Mouse (Mus musculus) left cerebral cortex, adult 2 months (tissue): ENCODE measurements around the gene Pitpna. TPM values are rescaled to one million over a fixed set of nuclear protein-coding genes. Genes with fewer than 3 reads are reported as not detected.

Experiments used
- DNase-seq, 2 experiments: peaks; one replicate each; pipeline ENCODE4 v3.0.0; 2021 to 2022; ENCODE audit warnings: low spot score in 2 of 2, mixed read lengths in 1 of 2; ENCODE audit errors: extremely low spot score in 1 of 2
- H3K27ac ChIP-seq: fragments of 200-600 bp; 2 replicates; pipeline ENCODE4 v1.8.1; 2022
- H3K4me3 ChIP-seq: fragments of 200-600 bp; 2 replicates; pipeline ENCODE4 v1.8.1; 2022
- CTCF ChIP-seq: fragments of 200-600 bp; IDR thresholded peaks from 2 replicates; pipeline ENCODE4 v1.8.1; 2022; ENCODE audit warnings: antibody characterized with exemption, mild to moderate bottlenecking, moderate library complexity
- intact Hi-C: fragments of 180-260 bp; cut with DNase I; formaldehyde crosslinking; loops from one replicate; pipeline ENCODE4 v1.15.1; 2025
- total RNA-seq, 2 experiments: library from RNA; stranded (reverse); gene quantifications; 2 replicates each; pipeline ENCODE4 v1.2.3; 2021

Gene Pitpna
- total RNA-seq, 2 experiments from 2014 or later, result 329 to 332 TPM

DNA sequence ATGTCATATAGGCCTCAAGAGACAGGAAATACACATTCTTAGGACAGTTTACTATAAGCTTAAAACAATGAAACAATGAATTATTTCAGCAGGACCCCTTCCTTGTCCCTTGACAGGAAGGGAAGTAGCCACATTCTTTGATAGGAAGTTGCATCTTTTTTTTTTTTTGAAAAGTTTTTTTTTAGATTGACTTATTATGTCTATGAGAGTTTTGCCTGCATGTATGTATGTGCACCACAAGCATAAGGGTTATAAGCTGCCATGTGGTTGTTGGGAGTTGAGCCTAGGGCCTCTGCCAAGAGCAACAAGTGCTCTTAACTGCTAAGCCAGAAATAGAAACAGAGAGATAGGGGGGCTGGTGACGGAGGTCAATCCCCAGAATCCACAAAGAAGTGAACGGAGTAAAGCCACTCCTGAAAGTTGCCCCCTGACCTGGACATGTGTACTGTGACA is 36.2 kb downstream of the Pitpna start:
- TF ChIP-seq CTCF, result no peak
- H3K27ac ChIP-seq, result peak overlapping the region; percentile 65
- intact Hi-C loops, result no loop called here
- DNase-seq, result no peak
- H3K4me3 ChIP-seq, result no peak overlapping the region

DNA sequence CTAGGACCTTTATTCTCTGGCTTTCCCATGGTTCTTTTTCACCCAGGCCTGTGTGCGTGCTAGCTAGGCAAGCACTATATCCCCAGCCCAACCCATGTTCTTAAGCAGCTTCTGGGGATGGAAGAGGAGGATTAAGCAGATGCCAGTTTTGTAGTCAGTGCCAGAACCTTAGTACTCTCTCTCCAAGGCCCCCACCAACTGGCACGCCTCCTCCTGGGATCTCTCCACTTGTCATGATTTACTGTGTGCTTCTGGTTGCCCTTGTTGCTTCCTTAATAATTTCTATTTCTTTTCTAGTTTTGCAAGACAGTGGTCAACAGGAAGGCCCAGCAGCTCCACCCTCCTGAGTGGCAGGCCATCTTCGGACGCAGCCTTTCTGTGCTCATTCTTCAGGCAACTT is 37.9 kb downstream of the Pitpna start:
- intact Hi-C loops, result no loop called here
- TF ChIP-seq CTCF, result no peak

DNA sequence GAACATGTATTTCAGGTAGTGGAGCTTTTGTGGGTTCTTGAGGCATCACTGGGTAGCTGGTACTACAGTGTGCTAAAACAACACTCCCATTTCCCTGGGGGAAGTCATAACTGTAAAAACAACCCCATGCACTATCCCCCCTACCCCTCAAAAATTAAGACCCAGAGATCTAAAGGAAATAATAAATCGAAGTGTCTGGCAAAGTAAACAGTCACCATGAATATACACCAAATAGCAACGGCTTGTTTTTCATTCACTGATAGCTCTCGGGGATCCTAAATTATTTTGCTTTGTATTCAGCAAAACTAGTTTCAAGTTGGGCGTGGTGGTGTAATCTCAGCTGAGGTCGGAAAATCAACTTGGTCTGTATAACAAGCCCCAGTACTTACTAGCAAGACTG is 42.2 kb downstream of the Pitpna start:
- TF ChIP-seq CTCF, result no peak
- intact Hi-C loops, result loop anchor here (2.0 kb wide), 1 partner anchor 49 kb away; the partner anchor contains the start of gene Crk
- Histone ChIP-seq H3K27ac (peak overlapping the region; percentile 93), H3K4me3 (peak overlapping the region; percentile 91)
- no peak for DNase-seq

More for the DNA sequence above, 37.9 kb downstream of the Pitpna start:
- no peak for DNase-seq
- peak overlapping the region; percentile 65 for H3K27ac ChIP-seq
- H3K4me3 ChIP-seq, result no peak overlapping the region

DNA sequence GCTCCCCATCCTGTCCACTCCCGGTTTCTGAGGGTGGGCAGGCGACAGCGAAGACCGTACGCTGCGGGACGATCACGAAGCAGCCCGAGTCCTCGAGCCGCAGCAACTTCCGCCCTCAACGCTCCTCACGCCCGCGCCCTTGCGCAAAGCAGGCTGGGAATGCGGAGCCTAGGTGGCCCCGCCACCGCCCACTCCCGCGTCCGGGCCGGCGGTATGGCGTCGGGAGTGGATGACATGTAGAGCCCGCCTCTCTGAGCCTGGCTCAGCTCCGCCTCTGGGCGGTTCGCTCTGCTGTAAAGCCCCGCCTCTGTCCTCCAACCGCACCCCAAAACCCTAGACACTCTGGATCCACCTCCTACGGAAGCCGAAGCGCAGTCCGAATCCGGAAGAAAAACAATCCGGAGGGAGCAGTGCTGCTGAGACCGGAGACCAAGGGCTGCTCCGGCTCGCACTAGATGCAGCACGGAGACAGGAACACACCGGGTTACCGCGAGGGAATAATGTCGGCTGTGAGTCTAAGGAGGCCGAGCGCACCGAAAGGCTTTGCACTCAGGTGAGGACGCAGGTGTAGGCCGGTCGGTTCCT is 42.8 kb downstream of the Pitpna start, which contains the start of gene Inpp5k:
Gene Inpp5k, plus strand, starts transcription at position 344 of the 585 bp plus-strand sequence.
- peak within 1 kb of the TSS; percentile 91 for H3K4me3 ChIP-seq
- no peak for TF ChIP-seq CTCF
- peak within 1 kb of the TSS; percentile 93 for H3K27ac ChIP-seq
- DNase-seq, result peak; percentile 97
- intact Hi-C loops, result loop anchor here (2.0 kb wide), 1 partner anchor 48 kb away; the partner anchor contains the start of gene Crk

DNA sequence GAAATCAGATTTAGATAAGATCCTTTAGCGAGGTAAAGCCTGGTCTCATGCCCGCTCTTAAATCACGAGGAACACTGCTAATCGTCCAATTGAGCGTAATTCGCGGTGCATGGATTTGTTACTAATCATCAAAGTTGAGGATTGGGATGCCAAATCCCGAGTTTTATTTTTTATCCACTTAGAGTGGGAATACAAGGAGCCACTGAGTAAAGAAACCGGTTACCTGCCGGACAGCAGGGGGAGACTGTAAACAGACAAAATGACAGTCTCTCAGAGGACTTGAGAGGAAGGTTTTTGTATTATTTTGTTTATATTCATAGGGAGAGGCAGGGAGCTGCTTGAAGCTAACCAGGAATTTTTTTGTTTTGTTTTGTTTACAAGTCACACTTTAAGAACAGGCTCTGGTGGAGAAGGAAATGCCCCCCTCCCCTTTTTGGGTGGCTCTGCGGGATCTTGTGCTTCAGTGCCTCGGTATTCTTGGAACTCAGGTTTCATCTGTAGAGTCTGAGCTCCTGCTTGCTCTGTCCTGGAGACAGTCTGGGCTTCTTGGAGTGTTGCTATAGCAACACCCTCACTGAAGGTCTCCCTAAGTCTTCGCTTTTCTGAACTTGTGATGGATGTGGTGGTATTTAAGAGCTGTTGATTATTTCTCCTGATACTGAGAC is 43.8 kb downstream of the Pitpna start:
- no peak for DNase-seq
- Histone ChIP-seq H3K4me3 (peak overlapping the region; percentile 91), H3K27ac (peak overlapping the region; percentile 62; the same call in 1 of the 2 replicates)
- peak; percentile 62 for TF ChIP-seq CTCF
- intact Hi-C loops, result loop anchor here (2.0 kb wide), 1 partner anchor 47 kb away; the partner anchor contains the start of gene Crk

DNA sequence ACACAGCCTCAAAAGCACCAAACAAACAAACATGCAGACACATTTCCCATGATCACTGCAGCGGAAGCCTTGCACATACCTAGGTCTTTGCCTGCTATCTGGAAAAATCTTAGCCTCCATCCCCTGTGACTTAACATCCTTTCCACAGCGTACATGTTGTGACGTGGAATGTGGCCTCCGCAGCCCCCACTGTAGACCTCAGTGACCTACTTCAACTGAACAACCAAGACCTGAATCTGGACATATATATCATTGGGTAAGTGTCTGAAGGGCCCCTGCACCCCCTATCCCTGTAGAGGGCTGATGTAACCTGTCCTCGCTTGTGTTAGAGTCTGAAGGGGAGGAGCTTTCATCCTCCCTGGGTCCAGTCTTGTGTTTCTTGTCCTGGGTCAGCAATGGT is 45.0 kb downstream of the Pitpna start:
- no peak for DNase-seq
- no peak overlapping the region for H3K27ac ChIP-seq
- intact Hi-C loops, result no loop called here
- no peak for TF ChIP-seq CTCF
- H3K4me3 ChIP-seq, result no peak overlapping the region

DNA sequence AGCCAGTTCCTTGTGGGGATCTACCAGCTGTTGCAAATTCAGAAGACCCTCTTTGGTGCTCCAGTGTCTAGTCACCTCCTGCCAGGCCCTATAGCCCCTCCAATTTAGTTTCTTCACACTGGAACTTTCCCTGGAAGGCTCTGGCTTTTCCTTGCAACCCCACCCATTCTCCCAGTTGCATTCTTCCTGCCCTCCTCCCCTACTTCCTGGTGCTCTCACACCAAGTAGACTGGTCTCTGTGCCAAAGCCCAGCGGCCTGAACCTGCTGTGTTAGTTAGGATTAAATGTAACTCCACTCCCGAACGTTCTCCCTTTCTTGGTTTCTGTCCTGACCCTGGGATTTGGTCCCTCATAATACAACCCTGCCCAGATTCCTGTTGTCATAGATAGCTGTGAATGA is 46.9 kb downstream of the Pitpna start:
- intact Hi-C loops, result no loop called here
- no peak for TF ChIP-seq CTCF
- no peak overlapping the region for H3K27ac ChIP-seq
- H3K4me3 ChIP-seq, result no peak overlapping the region
- DNase-seq, result no peak

DNA sequence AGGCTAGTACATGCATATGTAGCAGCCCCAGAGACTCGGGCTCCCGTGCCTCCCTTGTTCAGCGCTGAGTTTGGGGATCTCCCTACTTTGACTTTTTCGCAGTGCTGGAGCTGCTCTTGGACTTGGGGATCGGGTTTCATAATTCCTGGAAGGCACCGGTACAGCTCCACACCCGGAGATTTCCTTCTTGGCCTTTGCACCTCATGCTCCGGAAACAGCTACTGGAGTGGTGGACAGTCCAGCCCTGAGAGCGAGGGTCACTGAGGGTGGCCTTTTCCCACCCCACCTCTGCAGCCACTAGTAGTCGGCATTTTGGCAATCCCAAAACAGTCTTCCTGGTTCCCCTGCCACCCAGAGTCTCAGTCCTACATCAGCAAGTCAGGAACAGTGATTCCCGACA is 47.4 kb downstream of the Pitpna start:
- no peak overlapping the region for H3K27ac ChIP-seq
- intact Hi-C loops, result no loop called here

DNA sequence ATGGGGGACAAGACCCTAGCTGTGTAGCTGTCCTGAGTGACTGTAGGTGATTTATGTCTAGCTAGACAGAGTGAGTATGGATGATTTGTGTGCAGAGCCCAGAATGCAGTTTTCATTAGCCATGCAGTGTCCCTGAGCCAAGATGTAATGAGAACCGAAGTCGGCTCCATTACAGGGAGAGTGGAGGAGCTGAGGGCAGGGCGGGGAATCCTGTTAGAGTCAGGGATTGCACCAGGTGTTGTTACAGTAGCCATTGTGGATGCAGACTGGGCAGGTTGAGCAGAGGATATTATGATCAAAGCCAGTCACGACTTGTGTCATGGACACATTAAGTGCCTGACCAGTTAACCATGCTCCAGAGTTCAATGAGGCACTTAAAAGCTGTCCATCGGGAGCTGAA is 55.4 kb downstream of the Pitpna start:
- DNase-seq, result no peak
- Histone ChIP-seq H3K4me3 (no peak overlapping the region), H3K27ac (no peak overlapping the region)
- TF ChIP-seq CTCF, result no peak
- intact Hi-C loops, result no loop called here

More for the DNA sequence above, 47.4 kb downstream of the Pitpna start:
- TF ChIP-seq CTCF, result no peak
- no peak for DNase-seq
- H3K4me3 ChIP-seq, result no peak overlapping the region

DNA sequence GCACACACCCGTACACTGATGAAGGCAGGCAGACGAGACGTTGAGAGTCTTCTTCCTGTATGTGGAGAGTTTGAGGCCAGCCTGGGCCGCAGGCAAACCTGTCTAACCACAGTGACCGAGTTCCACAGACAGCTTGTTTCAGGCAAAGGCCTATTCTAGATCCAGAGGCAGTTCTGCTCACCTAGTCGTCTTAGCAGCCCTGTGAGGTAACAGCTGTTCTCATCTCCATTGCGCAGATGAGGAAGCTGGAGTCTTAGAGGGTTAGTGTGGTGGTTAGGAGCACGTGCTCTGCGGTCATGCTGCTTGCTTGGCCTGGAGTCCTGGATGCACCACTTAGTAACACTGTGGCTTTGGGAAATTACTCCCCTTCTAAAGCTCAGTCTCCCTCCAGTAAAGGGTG is 56.8 kb downstream of the Pitpna start:
- no peak overlapping the region for H3K27ac ChIP-seq
- intact Hi-C loops, result no loop called here
- no peak for DNase-seq
- H3K4me3 ChIP-seq, result no peak overlapping the region
- TF ChIP-seq CTCF, result no peak

DNA sequence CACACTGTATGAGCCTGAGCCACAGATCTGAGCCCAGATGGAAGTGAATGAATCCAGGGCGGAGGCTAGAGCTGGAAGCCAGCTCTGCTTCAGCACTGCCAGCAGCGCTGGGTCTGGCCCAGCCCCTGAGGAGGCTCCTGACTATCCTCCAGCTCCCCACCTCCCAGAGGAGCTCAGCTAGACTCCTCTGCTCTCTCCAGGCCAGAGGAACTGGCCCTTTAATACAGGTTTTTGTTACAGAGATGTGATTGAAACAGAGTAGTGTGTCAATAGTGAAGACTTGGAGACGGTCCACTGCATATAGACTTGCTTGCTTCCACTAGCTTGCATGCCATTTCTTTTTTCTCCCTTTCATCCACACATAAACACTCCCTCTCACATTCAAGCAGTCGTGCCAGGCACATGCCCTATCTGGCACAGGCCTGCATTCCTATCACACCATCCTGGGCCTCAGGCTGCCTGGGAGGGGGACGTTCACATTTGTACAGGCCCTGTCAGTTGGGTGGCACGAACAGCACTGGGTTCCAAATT is 59.8 kb downstream of the Pitpna start:
- DNase-seq, result peak in 1 of 2 experiments; percentile 30
- Histone ChIP-seq H3K27ac (peak overlapping the region; percentile 70), H3K4me3 (no peak overlapping the region)
- no peak for TF ChIP-seq CTCF
- intact Hi-C loops, result no loop called here

DNA sequence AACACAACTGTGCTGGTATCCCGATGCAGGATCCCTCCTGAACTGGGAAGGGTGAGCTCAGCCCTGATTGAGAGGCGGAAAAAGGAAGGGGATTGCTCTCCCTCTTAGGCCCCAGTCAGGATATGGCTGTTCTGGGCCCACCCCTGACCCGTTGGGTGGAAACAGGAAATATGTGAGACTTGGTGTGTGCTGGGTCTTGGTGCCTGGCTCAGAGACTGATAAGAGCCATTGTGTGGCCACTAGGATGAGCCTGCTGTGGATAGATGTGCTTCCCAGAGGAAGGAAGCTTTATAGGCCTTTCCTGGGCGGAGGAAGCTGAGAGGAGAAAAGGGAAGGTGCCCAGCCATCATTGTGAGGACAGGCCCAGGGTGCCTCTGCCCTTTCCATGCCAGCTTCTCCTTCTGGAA is 61.3 kb downstream of the Pitpna start:
- no peak for TF ChIP-seq CTCF
- Histone ChIP-seq H3K4me3 (no peak overlapping the region), H3K27ac (no peak overlapping the region; the same call in 1 of the 2 replicates)
- DNase-seq, result no peak
- intact Hi-C loops, result no loop called here
